27 mouse cellular contexts compared by ENCODE assay signal in the genomic region with DNA sequence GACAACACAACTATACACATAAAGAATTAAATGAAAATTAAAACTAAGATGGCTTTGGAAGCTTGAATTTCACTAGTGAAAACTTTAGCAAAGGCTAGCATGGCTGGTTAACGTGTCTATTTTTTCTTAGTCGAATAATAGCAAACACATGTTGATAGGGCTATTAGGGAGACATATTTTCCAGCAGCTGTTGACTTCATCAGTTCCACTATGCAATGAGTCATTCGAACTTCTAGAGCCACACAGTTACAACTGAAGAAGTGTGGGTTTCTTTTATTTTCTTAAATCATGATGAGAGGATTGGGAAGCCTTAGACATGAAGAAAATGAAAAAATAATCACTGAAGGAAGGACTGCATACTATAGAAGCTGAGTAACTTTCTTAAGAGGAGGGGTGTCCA. TPM values are rescaled to one million over a fixed set of nuclear protein-coding genes. Genes with fewer than 3 reads are reported as not detected.
DNase-seq lines count a peak whose midpoint lies in the region; ATAC-seq and TF ChIP-seq lines count a peak whose summit lies in the region.
"Had no signal": no experiment of that assay in that cellular context is flagged by ENCODE, and none has a peak within 500 bp of the region (broad histone marks: within the 10 kb centered on the region; RNA-seq: fewer than 3 reads in every experiment).

No protein-coding gene starts in this region.

- no peaks in the 10 kb centered on the region for H3K79me3 ChIP-seq in C2C12 (ENCODE audit: low read depth)

- no peaks in the 10 kb centered on the region for H3K36me3 ChIP-seq in C2C12 (ENCODE audit: control insufficient read depth, insufficient read depth)
- H3K36me3 ChIP-seq in kidney, embryonic 15.5 days, result no peaks in the 10 kb centered on the region
- H3K36me3 ChIP-seq: embryonic facial prominence, embryonic 12.5 days; forebrain, embryonic 10.5 days; heart, embryonic 12.5 days; hindbrain, embryonic 10.5 days; intestine, embryonic 15.5 days had no signal

- peak overlapping the region; percentile 71 for H3K27ac ChIP-seq in gastrocnemius, adult 2 months
- H3K27ac ChIP-seq in kidney, embryonic 15.5 days, result no peak overlapping the region
- H3K27ac ChIP-seq: embryonic facial prominence, embryonic 12.5 days; forebrain, embryonic 10.5 days; heart, adult 2 months; hindbrain, embryonic 10.5 days; hindbrain, embryonic 14.5 days; intestine, embryonic 15.5 days had no signal

- no peaks in the 10 kb centered on the region for H3K4me1 ChIP-seq in kidney, embryonic 15.5 days
- H3K4me1 ChIP-seq: embryonic facial prominence, embryonic 12.5 days; forebrain, embryonic 10.5 days; heart, embryonic 12.5 days; hindbrain, embryonic 10.5 days; intestine, embryonic 15.5 days had no signal

- no peaks in the 10 kb centered on the region for H3K9me3 ChIP-seq in kidney, embryonic 15.5 days (replicated peaks)
- H3K9me3 ChIP-seq: embryonic facial prominence, embryonic 12.5 days; forebrain, embryonic 10.5 days; heart, embryonic 12.5 days; hindbrain, embryonic 10.5 days; intestine, embryonic 15.5 days had no signal

- H3K4me3 ChIP-seq in gastrocnemius, adult 2 months, result no peak overlapping the region
- no peak overlapping the region for H3K4me3 ChIP-seq in C2C12 (ENCODE audit: insufficient read depth, poor library complexity, severe bottlenecking)
- no peak overlapping the region for H3K4me3 ChIP-seq in kidney, embryonic 15.5 days (replicated peaks)
- H3K4me3 ChIP-seq: embryonic facial prominence, embryonic 12.5 days; forebrain, embryonic 10.5 days; heart, adult 2 months; heart, embryonic 12.5 days; hindbrain, embryonic 10.5 days; intestine, embryonic 15.5 days had no signal

- H3K27me3 ChIP-seq in C2C12 (ENCODE audit: control insufficient read depth, insufficient read depth, insufficient read length), result no peaks in the 10 kb centered on the region
- H3K27me3 ChIP-seq in kidney, embryonic 15.5 days, result no peaks in the 10 kb centered on the region
- H3K27me3 ChIP-seq: embryonic facial prominence, embryonic 12.5 days; heart, embryonic 12.5 days; intestine, embryonic 15.5 days; Patski had no signal

- ATAC-seq in kidney, embryonic 15.5 days (replicated peaks; ENCODE audit: low FRiP score), result no peak
- ATAC-seq: forebrain, embryonic 14.5 days; intestine, embryonic 15.5 days; Patski had no signal

- WGBS in kidney, embryonic 15.5 days, result 82% methylated on average over 3 of the region's 3 CpGs

- intact Hi-C loops in gastrocnemius, adult 2 months (cut with DNase I), result loop anchor here (5.0 kb wide), 1 partner anchor 36 kb away; no protein-coding TSS in a partner anchor

- no peak for DNase-seq in gastrocnemius, adult 2 months
- no peak for DNase-seq in gastrocnemius, postnatal 4 days (ENCODE audit: low spot score in 2 of 2)
- peak; percentile 46 for DNase-seq in 3134 (ENCODE audit: extremely low read depth, insufficient read length, low spot score)
- DNase-seq in fibroblast of lung, adult 2 months (ENCODE audit: low read depth), result peak; percentile 61
- DNase-seq in right cerebral cortex, postnatal 10 days (ENCODE audit: low spot score in 2 of 2), result no peak
- DNase-seq in right cerebral cortex, adult 18-20 months, result no peak
- DNase-seq: adrenal gland, adult 2 months; adrenal gland, postnatal 25 days; B cell, adult 2 months; cerebellum, adult 11 months; cerebellum, adult 8-10 months; cerebellum, postnatal 14 days; embryo, embryonic 11 days; gastrocnemius, postnatal 36 days; heart, adult 2 months had no signal

- H3K9ac ChIP-seq in kidney, embryonic 15.5 days, result no peak overlapping the region
- H3K9ac ChIP-seq: embryonic facial prominence, embryonic 12.5 days; heart, embryonic 12.5 days; hindbrain, embryonic 14.5 days; intestine, embryonic 15.5 days had no signal

- no peak overlapping the region for H3ac ChIP-seq in C2C12 (ENCODE audit: control insufficient read depth, insufficient read length, low read depth)

- no peak overlapping the region for H3K4me2 ChIP-seq in kidney, embryonic 15.5 days
- H3K4me2 ChIP-seq: embryonic facial prominence, embryonic 12.5 days; heart, embryonic 12.5 days; hindbrain, embryonic 14.5 days; intestine, embryonic 15.5 days had no signal

- TF ChIP-seq CTCF in gastrocnemius, adult 2 months (IDR thresholded peaks at IDR 0.05), result no peak
- no peak for TF ChIP-seq CTCF in C2C12 (IDR thresholded peaks at IDR 0.05; ENCODE audit: control insufficient read depth, insufficient read depth, insufficient read length)

- H3K79me2 ChIP-seq in C2C12 (ENCODE audit: control insufficient read depth, insufficient read depth), result no peaks in the 10 kb centered on the region

TF ChIP-seq in C2C12, 6 proteins besides CTCF, POLR2A, EP300 and RAD21:
- peak; percentile 70 for TF ChIP-seq MYOD1 (IDR thresholded peaks at IDR 0.05; ENCODE audit: control insufficient read depth, insufficient read length, low read depth)
- TF ChIP-seq MYOG (IDR thresholded peaks at IDR 0.05; ENCODE audit: control insufficient read depth, extremely low read depth, insufficient read length), result no peak
- TF ChIP-seq USF1 (IDR thresholded peaks at IDR 0.05; ENCODE audit: low read depth), result no peak
- no peak for TF ChIP-seq CEBPB (IDR thresholded peaks at IDR 0.05; ENCODE audit: low read depth)
- peak; percentile 59 for TF ChIP-seq FOSL1 (IDR thresholded peaks at IDR 0.05; ENCODE audit: insufficient read depth, low read length, poor library complexity, severe bottlenecking)
- no peak for TF ChIP-seq MAX (IDR thresholded peaks at IDR 0.05)

RNA-seq across cellular contexts. Expression of gene Cav1, which starts 41.9 kb away (rescaled TPM):
- 100 to 1,000 TPM in 1 of 2 experiments, 10 to 100 TPM in 1; 82.9 to 125 TPM for total RNA-seq in gastrocnemius, adult 2 months (2021)
- 100 to 1,000 TPM; 376 to 427 TPM for total RNA-seq in gastrocnemius, postnatal 4 days (2021)
- 24.5 TPM for polyA plus RNA-seq in C2C12 (2012; fragmentation: generic; extraction: Trizol)
- polyA plus RNA-seq in kidney, embryonic 15.5 days (2015; fragmentation: Nextera tagmentation; extraction: Ambion mirVana), result 77.9 and 98.7 TPM in 2 replicates
- total RNA-seq: common myeloid progenitor, adult 5-6 weeks; MEL had no signal

Comparison
In these comparisons a context has a peak if more than half of its experiments do, and no peak if none do; other contexts are left out.
1. DNase-seq: peak in 3134 (single experiment) and fibroblast of lung, adult 2 months (single experiment); none in gastrocnemius, adult 2 months (single experiment), gastrocnemius, postnatal 4 days (0 of 2), right cerebral cortex, postnatal 10 days (0 of 2) and right cerebral cortex, adult 18-20 months (single experiment).